Mouse (Mus musculus) heart, adult 9 months (tissue): Measurements from ENCODE around the gene Gm21800.
"Not testable (repeated sequence)": the region's sequence is repeated elsewhere in the genome, so short reads cannot be mapped to it uniquely, and the experiment has no call there.

Experiments
- DNase-seq, 2 experiments: peaks; one replicate each; pipeline ENCODE4 v3.0.0; 2022; ENCODE audit warnings: low spot score in 2 of 2

Gene Gm21800

GRCm38 (mm10) chrY:41406198-41406597 is at the start of gene Gm21800:
Gene Gm21800, plus strand, starts transcription at chrY:41406498.
- DNase-seq: not testable (repeated sequence)
